Mouse (Mus musculus) cortical plate, adult 2 months (tissue): ENCODE measurements around the gene Slc16a10. TPM values are rescaled to one million over a fixed set of nuclear protein-coding genes. Genes with fewer than 3 reads are reported as not detected.
A peak's percentile ranks its signal among the peaks of the same experiment; 100 is the strongest.

Experiments
- H3K27ac ChIP-seq: fragments of 200-500 bp; 2 replicates; pipeline ENCODE4 v1.5.1; 2012; ENCODE audit warnings: low read length, control low read depth, inconsistent platforms; ENCODE audit not compliant: insufficient read depth
- H3K4me1 ChIP-seq: fragments of 200-500 bp; 2 replicates; pipeline ENCODE4 v1.6.1; 2011; ENCODE audit warnings: low read length; ENCODE audit not compliant: control insufficient read depth, insufficient read depth
- H3K4me3 ChIP-seq: fragments of 200-500 bp; 2 replicates; pipeline ENCODE4 v1.5.1; 2011; ENCODE audit warnings: mild to moderate bottlenecking, low read length, control low read depth; ENCODE audit not compliant: insufficient read depth
- CTCF ChIP-seq: fragments of 200-500 bp; IDR thresholded peaks from 2 replicates; pipeline ENCODE4 v1.5.1; 2011; ENCODE audit warnings: mild to moderate bottlenecking, control low read depth, low read length; ENCODE audit not compliant: insufficient read depth; ENCODE audit errors: extremely low read depth
- POLR2A ChIP-seq: fragments of 200-500 bp; IDR thresholded peaks from 2 replicates; pipeline ENCODE4 v1.6.1; 2011; ENCODE audit warnings: mild to moderate bottlenecking, low read length, control low read depth; ENCODE audit not compliant: insufficient read depth; ENCODE audit errors: extremely low read depth
- polyA plus RNA-seq: library from polyadenylated mRNA; depleted of rRNA; stranded (reverse); fragments of >200 nt; gene quantifications from 2 replicates; pipeline ENCODE4 v1.2.3, GENCODE M21; 2012

Slc16a10 gene
- polyA plus RNA-seq, 1 experiment: 3.0 TPM

DNA sequence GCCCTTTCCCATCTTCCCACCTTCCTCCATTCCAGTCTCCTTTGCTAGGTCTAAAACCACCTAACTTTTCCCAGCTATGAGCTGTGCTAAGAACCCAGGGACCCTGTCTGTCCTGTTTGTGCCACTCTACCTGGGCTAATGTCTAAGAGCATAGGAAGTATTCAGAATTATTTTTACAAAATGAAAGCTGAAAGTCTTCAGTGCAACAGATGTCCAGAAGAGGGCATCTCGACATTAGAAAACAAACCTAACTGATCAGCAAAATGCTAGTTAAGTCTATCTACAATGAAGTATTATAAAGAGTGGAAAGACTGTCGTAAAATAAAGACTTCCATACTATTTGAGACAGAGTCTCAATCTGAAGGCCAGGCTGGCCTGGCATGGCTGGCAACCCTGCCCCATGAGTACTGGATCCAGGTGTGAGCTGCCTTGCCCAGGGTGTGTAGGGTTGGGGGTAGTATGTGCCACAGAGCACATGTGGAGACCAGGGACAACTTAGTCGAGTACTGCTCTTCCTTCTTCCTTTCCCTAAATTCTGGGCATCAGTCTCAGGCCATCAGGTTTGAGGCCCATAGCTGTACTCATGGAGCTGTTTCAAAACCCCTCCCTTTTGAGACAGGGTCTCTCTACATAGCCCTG, 88.7 kb downstream of the Slc16a10 start:
- no peak overlapping the region for H3K27ac ChIP-seq
- TF ChIP-seq CTCF (no peak), POLR2A (no peak)
- 0 out of 2 replicates have a peak, but pooled peaks cover 1% of the 10 kb centered on the region for H3K4me1 ChIP-seq
- H3K4me3 ChIP-seq: no peak overlapping the region

DNA sequence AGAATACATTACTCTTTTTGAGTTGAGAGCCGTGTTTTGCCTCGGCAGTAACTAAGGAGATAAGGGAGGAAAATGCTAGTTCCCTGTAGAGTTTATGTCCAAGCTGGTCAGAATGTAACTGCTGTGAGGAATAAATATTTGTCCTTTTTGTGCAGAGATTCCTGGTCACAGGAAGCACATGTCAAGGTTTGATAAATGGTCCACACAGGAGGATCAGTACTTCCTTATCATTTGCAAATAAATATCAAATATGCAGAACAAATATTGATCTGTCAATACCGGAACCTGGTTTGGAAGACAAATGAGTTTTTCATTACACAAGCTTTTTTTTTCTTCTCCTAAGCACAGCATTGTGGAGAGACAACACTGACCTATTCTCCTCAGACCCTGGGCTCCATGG, 90.1 kb downstream of the Slc16a10 start:
- no peak overlapping the region for H3K27ac ChIP-seq
- no peak for TF ChIP-seq POLR2A
- TF ChIP-seq CTCF: no peak
- no peak overlapping the region for H3K4me3 ChIP-seq
- 0 out of 2 replicates have a peak, but pooled peaks cover 1% of the 10 kb centered on the region for H3K4me1 ChIP-seq

DNA sequence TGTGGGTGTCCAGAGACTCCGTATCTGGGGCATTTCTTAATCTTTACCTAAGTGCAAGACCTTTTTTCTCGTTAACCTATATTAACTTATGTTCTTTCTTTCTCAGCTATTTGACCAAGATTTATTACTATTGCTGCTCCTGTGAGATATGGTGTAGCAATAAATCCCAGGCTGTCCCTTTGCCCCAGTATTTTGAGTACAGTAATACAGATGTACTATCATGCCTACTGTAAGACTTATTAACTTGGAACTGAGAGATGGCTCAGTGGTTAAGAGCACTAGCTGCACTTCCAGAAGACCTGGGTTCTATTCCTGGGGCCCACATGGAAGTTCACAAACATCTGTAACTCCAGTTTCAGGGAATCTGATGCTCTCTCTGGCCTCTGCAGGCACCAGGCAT, 91.3 kb downstream of the Slc16a10 start:
- H3K4me3 ChIP-seq: no peak overlapping the region
- TF ChIP-seq CTCF (no peak), POLR2A (no peak)
- no peak overlapping the region for H3K27ac ChIP-seq
- 0 out of 2 replicates have a peak, but pooled peaks cover 1% of the 10 kb centered on the region for H3K4me1 ChIP-seq

DNA sequence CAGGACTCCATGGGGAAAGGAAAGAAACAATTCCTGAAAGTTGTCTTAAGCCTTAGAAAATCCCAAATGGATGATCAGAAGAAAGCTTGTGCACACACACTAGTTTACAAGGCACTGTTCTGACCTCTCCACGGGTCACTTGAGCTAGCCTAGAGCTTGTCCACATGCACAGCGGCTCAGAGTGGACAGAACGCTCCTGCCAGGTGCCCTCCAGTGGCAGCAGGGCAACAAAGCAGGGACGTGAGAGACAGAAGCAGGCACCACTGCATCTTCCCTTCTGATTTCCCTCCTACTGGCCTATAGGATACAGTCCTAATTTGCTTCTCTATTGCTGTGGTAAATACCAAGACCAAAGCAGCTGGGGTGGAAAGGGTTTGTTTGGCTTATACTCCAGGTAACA, 100.7 kb downstream of the Slc16a10 start:
- H3K4me3 ChIP-seq: no peak overlapping the region
- TF ChIP-seq POLR2A (no peak), CTCF (peak; percentile 29; the same call in 1 of the 2 replicates)

DNA sequence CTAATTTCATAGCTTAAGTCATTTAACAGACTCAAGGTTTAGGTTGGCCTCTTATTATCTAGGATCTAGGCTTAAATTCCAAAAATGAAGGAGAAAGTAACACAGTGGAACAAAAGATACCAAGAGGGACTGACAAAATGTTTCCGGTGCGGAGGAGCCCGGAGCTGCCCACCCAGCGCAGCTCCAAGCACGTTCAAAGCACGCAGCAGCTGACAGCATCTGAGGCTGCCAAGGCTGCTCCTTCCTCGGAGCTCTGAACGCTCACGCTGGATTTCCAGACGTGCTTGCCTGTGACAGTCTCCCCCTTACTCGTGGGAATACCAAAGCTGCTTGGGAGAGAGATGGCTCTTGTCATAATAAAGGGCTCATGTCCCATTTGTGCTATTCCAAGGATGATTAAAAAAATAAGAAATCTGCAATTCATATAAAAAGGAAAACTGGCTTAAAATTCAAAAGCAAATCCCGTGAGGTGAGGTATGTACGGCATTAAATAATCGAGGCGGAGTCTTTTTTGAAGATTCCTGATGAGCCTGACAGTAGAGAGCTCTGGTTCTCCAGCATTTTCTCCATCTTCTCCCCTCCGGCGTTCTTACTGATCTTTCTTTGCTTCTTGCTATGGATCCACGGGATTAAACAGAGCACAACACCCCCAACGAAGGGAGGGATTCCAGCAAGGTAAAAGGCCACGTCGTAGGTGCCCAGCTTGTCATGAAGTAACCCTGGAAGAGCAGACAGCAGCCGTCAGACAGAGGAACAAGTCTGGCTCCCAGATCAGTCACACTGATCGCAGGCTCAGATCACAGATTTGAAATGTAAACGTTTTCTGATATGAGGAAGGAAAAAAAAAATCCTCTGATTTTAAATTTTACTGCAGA, 105.1 kb downstream of the Slc16a10 start:
- no peak overlapping the region for H3K27ac ChIP-seq
- H3K4me3 ChIP-seq: 0 out of 2 replicates have a peak overlapping the region, but pooled peaks have one; percentile 9
- H3K4me1 ChIP-seq: no peaks in the 10 kb centered on the region
- no peak for TF ChIP-seq POLR2A
- TF ChIP-seq CTCF: no peak

More for the DNA sequence above, 100.7 kb downstream of the Slc16a10 start:
- Histone ChIP-seq H3K4me1 (no peaks in the 10 kb centered on the region), H3K27ac (no peak overlapping the region)

DNA sequence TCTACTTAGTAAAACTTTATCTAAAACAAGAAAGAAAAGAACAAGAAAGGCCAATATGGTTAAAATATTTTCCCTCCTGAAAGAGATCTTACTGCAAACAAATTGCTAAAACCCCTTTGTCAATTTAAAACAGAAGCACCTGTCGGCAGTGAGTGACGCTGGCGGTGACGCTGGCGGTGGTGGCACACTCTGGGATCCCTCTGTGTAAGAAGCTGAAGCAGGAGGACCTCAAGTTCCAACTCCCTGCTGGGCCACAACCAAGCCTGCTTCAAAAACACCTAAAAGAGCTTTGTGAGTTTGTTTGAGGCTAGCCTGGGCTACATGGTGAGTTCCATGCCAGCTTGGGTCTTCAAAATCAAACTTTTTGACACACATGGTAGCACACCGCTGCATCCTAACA, 107.1 kb downstream of the Slc16a10 start:
- Histone ChIP-seq H3K4me1 (no peaks in the 10 kb centered on the region), H3K27ac (no peak overlapping the region), H3K4me3 (no peak overlapping the region)
- no peak for TF ChIP-seq POLR2A
- no peak for TF ChIP-seq CTCF

DNA sequence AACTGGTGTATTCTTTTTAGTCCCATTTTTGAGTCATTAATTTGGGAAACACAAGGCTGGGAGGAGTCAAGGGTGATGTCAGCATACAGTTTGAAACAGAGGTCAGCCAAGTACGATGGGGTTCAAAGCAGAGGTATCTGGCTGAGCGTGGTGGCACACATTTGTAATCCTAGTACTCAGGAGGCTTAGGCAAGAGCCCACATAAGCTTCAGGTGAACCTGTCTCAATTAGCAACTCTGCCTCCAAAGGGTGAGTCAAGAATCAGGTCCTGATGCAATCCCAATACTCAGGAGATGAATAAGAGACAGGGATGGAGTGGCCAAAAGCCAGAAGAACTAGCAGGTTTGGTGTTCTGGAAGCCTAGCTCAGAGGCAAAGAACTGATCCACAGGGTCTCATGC, 109.2 kb downstream of the Slc16a10 start:
- H3K27ac ChIP-seq: no peak overlapping the region
- no peak for TF ChIP-seq POLR2A
- TF ChIP-seq CTCF: no peak
- no peak overlapping the region for H3K4me3 ChIP-seq
- no peaks in the 10 kb centered on the region for H3K4me1 ChIP-seq

DNA sequence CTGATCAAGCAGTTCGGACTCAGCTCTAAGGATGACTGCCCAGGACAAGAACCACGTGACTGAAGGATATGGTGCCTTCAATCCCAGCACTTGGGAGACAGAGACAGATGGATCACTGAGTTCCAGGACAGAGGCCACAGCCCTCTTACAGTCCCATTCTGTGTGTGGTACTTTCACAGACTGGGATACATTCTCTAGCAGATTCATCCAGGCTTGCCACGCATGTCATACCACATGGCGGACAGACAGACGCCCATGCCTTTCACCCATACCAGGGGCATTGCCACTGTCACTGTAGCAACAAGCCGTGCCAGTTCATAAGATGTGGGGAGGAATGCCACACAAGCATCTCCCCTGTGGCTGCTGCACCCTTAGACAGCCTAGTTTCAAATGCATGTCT, 111.3 kb downstream of the Slc16a10 start:
- TF ChIP-seq POLR2A (no peak), CTCF (no peak)
- no peak overlapping the region for H3K4me3 ChIP-seq
- H3K27ac ChIP-seq: no peak overlapping the region
- H3K4me1 ChIP-seq: no peaks in the 10 kb centered on the region

DNA sequence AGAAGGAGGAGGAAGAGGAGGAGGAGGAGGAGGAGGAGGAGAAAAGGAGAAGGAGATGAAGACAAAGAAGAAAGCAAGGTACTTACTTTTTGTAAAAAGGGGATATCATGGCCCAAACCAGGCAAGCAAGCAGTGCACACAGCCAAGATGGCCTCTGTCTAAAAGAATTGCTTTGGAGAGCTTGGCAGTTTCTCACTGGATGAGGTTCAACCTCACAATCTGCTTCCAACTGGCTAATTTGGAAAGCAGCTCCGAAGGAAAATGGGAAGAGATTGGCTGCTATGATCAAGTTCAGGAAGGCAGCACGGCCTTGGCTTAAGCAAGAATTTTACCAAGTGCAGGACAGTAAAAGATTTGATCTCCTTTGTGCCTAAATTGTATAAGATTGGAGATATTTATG, 112.4 kb downstream of the Slc16a10 start:
- Histone ChIP-seq H3K4me3 (no peak overlapping the region), H3K27ac (no peak overlapping the region), H3K4me1 (no peaks in the 10 kb centered on the region)
- TF ChIP-seq CTCF: no peak
- TF ChIP-seq POLR2A: no peak
